Mouse (Mus musculus): Measurements from ENCODE around the gene Epha2. TPM values are rescaled to one million over a fixed set of nuclear protein-coding genes. Genes with fewer than 3 reads are reported as not detected.

Gene Epha2
- polyA plus RNA-seq, 2 experiments: 0.29 to 1.6 TPM

DNA sequence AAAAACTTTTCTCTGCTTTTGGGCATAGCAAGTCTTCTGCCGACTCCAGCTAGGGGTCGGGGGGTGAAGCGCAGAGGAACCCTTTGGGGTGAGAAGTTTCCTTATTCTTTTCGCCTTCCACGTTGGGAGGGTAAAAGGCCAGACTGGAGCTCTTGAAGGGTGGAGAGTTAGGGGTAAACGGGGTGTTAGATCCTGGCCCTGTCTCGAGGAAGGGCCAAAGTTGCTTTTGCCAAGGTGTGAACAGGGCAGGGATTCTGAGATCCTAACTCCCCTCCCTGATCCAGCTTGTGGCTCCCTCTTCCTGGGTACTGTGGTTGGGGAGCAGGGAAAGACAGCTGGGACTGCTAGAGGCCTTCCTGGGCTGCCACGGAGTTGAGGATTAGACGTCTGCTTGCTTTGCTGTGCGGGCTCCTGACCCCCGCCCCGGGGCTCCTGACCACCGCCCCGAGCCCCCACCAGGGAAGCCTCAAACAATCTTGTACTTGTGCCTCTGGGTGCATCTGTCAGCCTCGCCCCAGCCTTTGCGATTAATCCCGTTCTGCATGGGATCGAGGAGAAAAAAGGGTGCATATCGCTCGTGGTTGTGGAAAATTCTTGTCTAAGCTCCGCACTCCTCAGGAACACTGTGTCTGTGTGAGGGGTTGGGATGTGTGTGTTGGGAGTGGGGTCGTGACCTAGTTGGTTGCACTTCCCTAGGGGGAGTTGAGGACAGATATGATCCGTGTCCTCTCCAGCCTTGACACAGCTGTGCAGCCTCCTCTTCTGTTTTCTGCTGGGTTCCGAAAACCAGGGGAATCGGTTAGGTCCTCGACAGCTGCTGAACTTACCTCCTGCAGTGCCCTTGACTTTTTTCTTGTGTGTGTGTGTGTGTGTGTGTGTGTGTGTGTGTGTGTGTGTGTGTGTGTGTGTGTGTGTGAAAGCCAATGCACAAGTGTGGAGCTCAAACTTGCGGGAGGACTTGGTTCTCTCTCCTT lies 1.7 kb downstream of the Epha2 start:
- no peak overlapping the region for H3K9ac ChIP-seq (replicated peaks)
- peak overlapping the region; percentile 34 to 58 for H3K4me3 ChIP-seq (ENCODE audit: insufficient read depth in 1 of 2, low read depth in 2 of 2, low read length in 2 of 2)
- DNase-seq (ENCODE audit: low read depth in 3 of 3, low spot score in 3 of 3): no peak
- TF ChIP-seq CTCF (IDR thresholded peaks at IDR 0.05; ENCODE audit: low read depth) (no peak), EP300 (IDR thresholded peaks at IDR 0.05; ENCODE audit: low read depth) (no peak)
- H3K4me1 ChIP-seq (replicated peaks; ENCODE audit: control insufficient read depth in 2 of 2, insufficient read depth in 2 of 2, low read length in 1 of 2): peaks cover 0 to 5% of the 10 kb centered on the region in 2 experiments; a peak in 1 of 4 replicates
- no peak for ATAC-seq (ENCODE audit: insufficient read depth)
- WGBS (ENCODE audit: insufficient replicate concordance): 14% methylated on average over 27 of the region's 27 CpGs
- H3K9me3 ChIP-seq (ENCODE audit: control insufficient read depth, low read length): no peaks in the 10 kb centered on the region
- H3K36me3 ChIP-seq (replicated peaks; ENCODE audit: control insufficient read depth, insufficient read depth, low read depth): no peaks in the 10 kb centered on the region
- no peak overlapping the region for H3K27ac ChIP-seq
- peaks cover 32% of the 10 kb centered on the region for H3K27me3 ChIP-seq (ENCODE audit: control insufficient read depth, insufficient read depth, low read length)
- peak overlapping the region; percentile 57 for H3K4me2 ChIP-seq (ENCODE audit: low read depth)

DNA sequence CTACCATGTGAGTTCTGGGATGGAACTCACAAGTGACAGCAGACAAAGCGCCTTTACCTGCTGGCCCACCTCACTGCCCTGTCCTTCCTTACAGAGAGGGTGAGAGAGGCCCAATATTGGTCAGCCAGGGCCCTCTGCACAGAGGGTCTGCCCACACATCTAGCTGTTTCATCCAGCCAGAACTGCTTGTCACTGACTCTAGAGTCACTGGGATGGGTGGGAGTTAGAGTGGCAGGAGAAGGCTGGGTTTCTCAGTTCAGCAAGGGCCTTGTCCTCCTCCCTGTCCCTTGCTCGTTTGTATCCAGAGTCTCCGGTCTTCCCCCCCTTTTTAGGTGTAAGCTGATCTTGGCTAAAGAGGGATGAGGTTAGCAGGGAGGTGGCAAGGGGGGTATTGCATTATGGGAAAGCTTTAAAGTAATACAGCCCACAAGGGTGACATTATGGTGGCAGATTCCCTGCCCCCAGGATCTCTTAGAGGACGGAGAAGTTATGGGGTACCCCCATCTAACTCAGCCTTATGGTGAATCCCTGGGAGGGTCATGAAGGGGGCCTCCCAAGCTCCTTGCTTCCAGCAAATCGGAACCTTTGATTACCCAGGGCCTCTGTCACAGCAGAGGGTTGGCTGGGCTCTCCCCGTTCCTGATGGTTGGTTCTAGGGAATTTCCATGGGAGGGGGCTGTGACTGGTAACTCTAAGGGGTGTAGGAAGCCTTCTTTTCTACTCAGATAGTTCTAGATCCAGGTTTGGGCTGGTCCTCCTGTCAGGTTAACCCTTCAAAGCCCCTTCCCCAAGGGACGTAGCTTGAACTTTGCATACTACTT lies 2.6 kb downstream of the Epha2 start:
- WGBS (ENCODE audit: insufficient replicate concordance): 46% methylated on average over 7 of the region's 7 CpGs
- Histone ChIP-seq H3K4me2 (ENCODE audit: low read depth) (peak overlapping the region; percentile 21; the same call in 1 of the 2 replicates), H3K9ac (replicated peaks) (no peak overlapping the region), H3K9me3 (ENCODE audit: control insufficient read depth, low read length) (no peaks in the 10 kb centered on the region), H3K4me1 (replicated peaks; ENCODE audit: control insufficient read depth in 2 of 2, insufficient read depth in 2 of 2, low read length in 1 of 2) (peaks cover 0 to 5% of the 10 kb centered on the region in 2 experiments; a peak in 1 of 4 replicates), H3K27ac (no peak overlapping the region), H3K4me3 (ENCODE audit: insufficient read depth in 1 of 2, low read depth in 2 of 2, low read length in 2 of 2) (no peak overlapping the region), H3K36me3 (replicated peaks; ENCODE audit: control insufficient read depth, insufficient read depth, low read depth) (no peaks in the 10 kb centered on the region), H3K27me3 (ENCODE audit: control insufficient read depth, insufficient read depth, low read length) (peaks cover 32% of the 10 kb centered on the region)
- DNase-seq (ENCODE audit: low read depth in 3 of 3, low spot score in 3 of 3): no peak
- no peak for TF ChIP-seq EP300 (IDR thresholded peaks at IDR 0.05; ENCODE audit: low read depth)
- TF ChIP-seq CTCF (IDR thresholded peaks at IDR 0.05; ENCODE audit: low read depth): no peak
- no peak for ATAC-seq (ENCODE audit: insufficient read depth)

DNA sequence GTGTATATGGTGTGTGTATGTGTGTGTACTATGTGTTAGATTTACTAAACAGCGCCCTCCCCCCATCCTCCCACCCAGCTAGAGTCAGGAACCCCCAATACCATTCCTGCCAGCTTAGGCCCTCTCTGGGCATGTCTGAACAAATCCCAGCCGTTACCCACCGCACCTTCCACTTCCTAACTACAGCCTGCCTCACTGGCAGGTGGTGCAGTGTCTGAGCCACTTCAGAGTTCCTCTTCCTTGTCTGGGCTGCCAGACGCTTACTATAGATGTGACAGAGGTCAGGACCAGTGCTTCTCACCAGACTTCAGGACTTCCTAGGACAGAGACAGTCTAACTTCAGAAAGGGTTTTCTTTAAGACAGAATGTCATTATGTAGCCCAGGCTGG lies 3.2 kb downstream of the Epha2 start:
- Histone ChIP-seq H3K27ac (no peak overlapping the region), H3K27me3 (ENCODE audit: control insufficient read depth, insufficient read depth, low read length) (peaks cover 32% of the 10 kb centered on the region), H3K4me2 (ENCODE audit: low read depth) (no peak overlapping the region), H3K9ac (replicated peaks) (no peak overlapping the region), H3K4me3 (ENCODE audit: insufficient read depth in 1 of 2, low read depth in 2 of 2, low read length in 2 of 2) (no peak overlapping the region), H3K4me1 (replicated peaks; ENCODE audit: control insufficient read depth in 2 of 2, insufficient read depth in 2 of 2, low read length in 1 of 2) (peaks cover 0 to 7% of the 10 kb centered on the region in 2 experiments; a peak in 1 of 4 replicates), H3K36me3 (replicated peaks; ENCODE audit: control insufficient read depth, insufficient read depth, low read depth) (no peaks in the 10 kb centered on the region), H3K9me3 (ENCODE audit: control insufficient read depth, low read length) (no peaks in the 10 kb centered on the region)
- WGBS (ENCODE audit: insufficient replicate concordance): 28% methylated on average over 4 of the region's 4 CpGs
- ATAC-seq (ENCODE audit: insufficient read depth): no peak
- TF ChIP-seq CTCF (IDR thresholded peaks at IDR 0.05; ENCODE audit: low read depth) (no peak), EP300 (IDR thresholded peaks at IDR 0.05; ENCODE audit: low read depth) (no peak)
- DNase-seq (ENCODE audit: low read depth in 3 of 3, low spot score in 3 of 3): no peak

DNA sequence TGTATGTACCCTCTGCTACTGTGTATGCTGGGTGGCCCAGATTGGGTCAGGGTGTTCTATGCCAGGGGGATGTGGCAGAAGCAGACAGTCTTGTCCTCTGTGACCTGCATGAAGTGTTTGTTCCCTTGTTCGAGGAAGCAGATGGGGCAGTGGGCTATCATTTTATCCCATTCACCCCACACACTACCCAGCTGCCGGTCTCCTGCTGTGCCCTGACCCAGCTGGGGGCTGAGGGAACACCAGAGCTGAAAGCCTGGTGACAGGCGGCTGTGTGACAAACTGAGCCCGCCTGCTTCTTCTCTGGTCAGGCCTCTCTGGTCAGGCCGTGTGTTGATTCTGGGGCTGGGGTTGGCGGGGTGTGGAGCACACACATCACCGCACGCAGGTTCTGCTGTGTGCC lies 5.0 kb downstream of the Epha2 start:
- ATAC-seq (ENCODE audit: insufficient read depth) (no peak), DNase-seq (ENCODE audit: low read depth in 3 of 3, low spot score in 3 of 3) (no peak)
- H3K4me2 ChIP-seq (ENCODE audit: low read depth): no peak overlapping the region
- TF ChIP-seq CTCF (IDR thresholded peaks at IDR 0.05; ENCODE audit: low read depth) (no peak), EP300 (IDR thresholded peaks at IDR 0.05; ENCODE audit: low read depth) (no peak)
- 55% methylated on average over 8 of the region's 8 CpGs for WGBS (ENCODE audit: insufficient replicate concordance)
- no peak overlapping the region for H3K27ac ChIP-seq
- H3K4me1 ChIP-seq (replicated peaks; ENCODE audit: control insufficient read depth in 2 of 2, insufficient read depth in 2 of 2, low read length in 1 of 2): peaks cover 0 to 19% of the 10 kb centered on the region in 2 experiments; a peak in 2 of 4 replicates
- no peaks in the 10 kb centered on the region for H3K9me3 ChIP-seq (ENCODE audit: control insufficient read depth, low read length)
- H3K27me3 ChIP-seq (ENCODE audit: control insufficient read depth, insufficient read depth, low read length): peaks cover 19% of the 10 kb centered on the region
- H3K9ac ChIP-seq (replicated peaks): no peak overlapping the region
- no peak overlapping the region for H3K4me3 ChIP-seq (ENCODE audit: insufficient read depth in 1 of 2, low read depth in 2 of 2, low read length in 2 of 2)
- H3K36me3 ChIP-seq (replicated peaks; ENCODE audit: control insufficient read depth, insufficient read depth, low read depth): no peaks in the 10 kb centered on the region

Measured in liver, embryonic 14.5 days (tissue).